Mouse (Mus musculus) olfactory bulb, adult 2 months (tissue): Measurements from ENCODE around the gene Dnajc1.

Experiments
- CTCF ChIP-seq: fragments of 200-500 bp; IDR thresholded peaks from 2 replicates; pipeline ENCODE4 v1.5.1; 2012; ENCODE audit warnings: low read depth, mild to moderate bottlenecking, low read length, moderate library complexity; ENCODE audit not compliant: insufficient read depth
- POLR2A ChIP-seq: fragments of 200-500 bp; IDR thresholded peaks from 2 replicates; pipeline ENCODE4 v1.6.1; 2012; ENCODE audit warnings: mild to moderate bottlenecking, low read depth, low read length, moderate library complexity; ENCODE audit not compliant: insufficient read depth

DNA sequence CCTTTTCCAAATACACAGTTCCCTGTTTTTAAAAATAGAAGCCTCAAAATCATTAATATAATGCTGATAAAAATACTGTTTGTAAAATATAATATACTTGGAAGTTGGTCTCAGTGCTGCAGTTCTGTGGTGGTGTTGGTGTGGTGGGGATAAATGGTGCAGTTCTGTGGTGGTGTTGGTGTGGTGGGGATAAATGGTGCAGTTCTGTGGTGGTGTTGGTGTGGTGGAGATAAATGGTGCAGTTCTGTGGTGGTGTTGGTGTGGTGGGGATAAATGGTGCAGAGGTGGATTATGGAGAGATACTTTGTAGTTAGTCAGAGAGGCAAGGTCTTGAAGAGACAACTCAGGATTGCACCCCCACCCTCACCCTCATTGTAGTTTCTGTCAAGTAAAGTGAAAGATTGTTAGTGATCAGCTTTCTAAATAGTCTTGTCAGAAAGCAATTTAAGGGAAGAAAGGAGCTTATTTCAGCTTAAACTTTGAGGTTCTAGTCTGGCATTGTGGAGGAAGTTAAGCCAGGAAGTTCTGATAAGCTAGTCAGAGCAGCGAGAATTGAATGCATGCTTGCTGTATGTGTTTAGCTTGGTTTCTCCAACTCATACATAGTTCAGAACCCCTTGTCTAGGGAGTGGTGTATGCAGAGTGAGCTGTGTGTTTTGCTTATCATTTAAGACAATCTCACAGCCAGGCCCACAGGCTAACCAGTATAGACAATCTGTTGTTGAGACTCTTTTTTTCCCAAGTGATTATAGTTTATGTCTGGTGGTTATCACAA lies 223.3 kb downstream of the Dnajc1 start:
- TF ChIP-seq POLR2A (no peak), CTCF (no peak)
